Mouse (Mus musculus) right cerebral cortex, adult 18-20 months (tissue): ENCODE results near the gene Neu2.

Experiments used
- DNase-seq: peaks from one replicate; pipeline ENCODE4 v3.0.0; 2022; ENCODE audit warnings: mixed read lengths

Gene Neu2

GRCm38 (mm10) chr1:87620693-87621092 is 111.0 kb downstream of the Neu2 start:
- DNase-seq: no peak

GRCm38 (mm10) chr1:87621146-87621857 is 111.6 kb downstream of the Neu2 start:
- no peak for DNase-seq

DNA sequence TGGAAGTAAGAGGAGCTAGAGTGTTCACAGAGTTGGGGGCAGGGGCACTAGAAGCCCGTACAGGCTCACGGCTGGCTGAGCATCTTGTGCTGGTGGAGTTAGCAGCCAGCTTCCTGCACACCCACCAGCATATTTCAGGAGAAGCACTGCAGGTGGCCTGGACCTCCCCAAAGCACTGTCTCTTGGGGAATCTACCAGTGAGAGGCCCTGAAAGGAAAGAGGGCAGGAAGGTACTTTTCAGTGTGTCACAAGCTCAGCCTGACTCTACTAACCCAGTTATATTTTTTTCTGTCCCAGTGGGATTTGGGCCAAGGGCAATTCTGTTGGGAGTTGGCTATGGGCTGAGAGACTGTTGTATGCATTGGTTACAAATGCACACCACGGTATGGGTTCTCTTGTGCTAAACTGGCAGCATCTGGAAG is 112.2 kb downstream of the Neu2 start:
- peak; percentile 60 for DNase-seq

DNA sequence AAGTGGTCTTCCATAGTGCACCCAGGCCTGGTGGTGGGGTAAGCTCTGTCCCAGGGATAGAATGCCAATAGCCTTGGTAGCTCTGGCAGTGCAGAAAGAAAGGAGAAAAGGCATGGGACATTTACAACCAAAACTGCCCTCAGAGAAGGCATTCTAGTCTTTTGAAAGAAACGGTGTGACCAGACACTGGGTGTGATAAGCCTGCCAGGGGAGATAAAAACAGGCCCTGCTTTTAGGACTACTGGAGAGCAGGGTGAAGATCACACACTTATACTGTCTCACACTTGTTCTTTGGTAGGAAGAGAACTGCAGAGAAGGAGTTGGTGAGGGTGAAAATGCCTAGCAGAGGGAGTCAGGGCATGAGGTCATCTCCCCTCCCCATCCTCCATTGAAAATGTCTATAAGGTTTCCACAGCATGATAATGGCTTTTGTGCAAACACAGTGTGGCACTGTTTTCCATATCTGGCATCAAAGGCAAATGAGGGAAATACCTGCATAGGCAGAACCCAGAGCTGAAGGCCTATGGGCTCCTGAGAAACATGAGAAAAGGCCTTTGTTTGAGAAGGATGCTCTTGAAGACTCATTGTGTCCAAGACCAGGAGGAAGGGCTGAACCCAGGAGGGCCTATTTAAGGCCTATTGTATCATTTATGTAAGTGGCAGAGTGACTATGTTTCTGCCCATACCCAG is 114.4 kb downstream of the Neu2 start:
- DNase-seq: no peak

GRCm38 (mm10) chr1:87624826-87625225 is 115.1 kb downstream of the Neu2 start:
- DNase-seq: no peak

GRCm38 (mm10) chr1:87625254-87626025 is 115.8 kb downstream of the Neu2 start:
- no peak for DNase-seq

DNA sequence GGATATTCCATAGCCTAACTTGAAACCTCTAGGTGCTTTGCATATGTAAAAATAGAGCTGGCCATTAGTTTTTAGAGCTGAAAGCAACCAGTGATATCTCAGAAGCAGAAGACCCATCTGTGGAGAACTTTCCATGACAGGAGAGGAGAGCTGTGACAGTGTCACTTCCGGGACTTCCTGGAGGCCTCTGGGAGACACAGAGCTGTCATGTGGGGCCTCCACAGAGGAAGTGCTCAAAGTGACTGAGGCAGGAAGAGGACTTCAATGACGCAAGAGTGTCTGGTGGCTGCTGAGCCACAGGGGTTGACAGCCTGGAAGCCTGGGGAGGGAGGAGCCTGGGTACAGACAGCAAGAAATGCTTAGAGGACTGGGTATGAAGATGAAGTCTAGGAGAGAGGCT is 116.7 kb downstream of the Neu2 start:
- no peak for DNase-seq

- no peak for DNase-seq
Measured at GRCm38 (mm10) chr1:87628085-87628484, 118.4 kb downstream of the Neu2 start.

DNA sequence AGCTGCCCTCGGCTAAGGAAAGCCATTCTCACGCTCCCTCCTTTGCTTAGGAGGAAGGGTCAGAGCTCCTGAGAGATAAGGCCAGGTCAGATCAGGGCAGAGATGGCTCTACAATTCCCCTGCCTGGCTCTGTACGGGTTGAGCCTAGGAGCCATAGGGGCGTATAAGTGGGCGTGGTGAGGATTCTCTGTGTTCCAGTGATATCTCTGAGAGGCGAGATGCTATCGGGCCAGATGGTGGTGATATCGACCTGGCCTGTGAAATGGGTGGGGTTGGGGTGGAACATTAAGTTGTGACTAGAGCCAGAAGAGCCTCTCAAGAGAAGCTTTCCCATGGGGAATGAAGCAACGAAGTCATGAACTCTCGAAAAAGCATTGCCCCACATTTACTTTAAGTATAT is 121.9 kb downstream of the Neu2 start:
- no peak for DNase-seq

DNA sequence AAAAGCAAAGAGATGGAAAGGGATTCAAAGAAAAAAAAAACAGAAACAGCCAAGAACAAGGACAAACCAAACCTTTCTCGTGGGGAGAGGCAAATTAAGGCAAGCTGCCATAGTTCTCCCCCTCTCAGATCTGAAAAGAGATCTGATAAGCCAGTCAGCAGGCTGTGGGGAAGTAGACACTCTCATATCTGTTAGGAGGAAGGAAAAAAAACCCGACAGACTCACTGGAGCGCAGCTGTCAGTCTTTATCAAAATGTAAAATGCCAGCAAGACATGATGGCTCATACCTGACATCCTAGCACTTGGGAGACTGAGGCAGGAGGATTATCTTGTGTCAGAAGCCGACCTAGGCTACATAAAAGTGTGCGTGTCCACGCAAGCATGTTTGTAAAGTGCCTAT is 122.5 kb downstream of the Neu2 start:
- no peak for DNase-seq

DNA sequence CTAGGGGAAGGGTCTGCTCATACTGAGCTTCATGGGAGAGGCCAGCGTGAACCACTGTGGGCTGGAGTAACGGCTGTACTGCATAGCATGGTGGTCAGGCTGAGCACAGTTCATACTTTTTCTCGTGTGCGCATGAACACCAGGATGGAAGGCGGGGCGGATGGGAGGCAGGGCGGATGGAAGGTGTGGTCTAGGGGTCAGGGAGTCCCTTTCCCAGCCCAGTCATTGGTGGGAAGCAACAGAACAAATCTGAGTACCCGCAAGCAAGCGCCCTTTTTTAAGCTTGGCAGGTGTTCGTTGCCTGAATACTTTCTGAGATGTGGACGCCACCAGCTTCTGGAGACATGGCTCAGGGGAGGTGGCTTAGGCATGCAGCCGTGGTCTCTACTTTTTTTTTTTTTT is 127.0 kb downstream of the Neu2 start:
- DNase-seq: no peak

DNA sequence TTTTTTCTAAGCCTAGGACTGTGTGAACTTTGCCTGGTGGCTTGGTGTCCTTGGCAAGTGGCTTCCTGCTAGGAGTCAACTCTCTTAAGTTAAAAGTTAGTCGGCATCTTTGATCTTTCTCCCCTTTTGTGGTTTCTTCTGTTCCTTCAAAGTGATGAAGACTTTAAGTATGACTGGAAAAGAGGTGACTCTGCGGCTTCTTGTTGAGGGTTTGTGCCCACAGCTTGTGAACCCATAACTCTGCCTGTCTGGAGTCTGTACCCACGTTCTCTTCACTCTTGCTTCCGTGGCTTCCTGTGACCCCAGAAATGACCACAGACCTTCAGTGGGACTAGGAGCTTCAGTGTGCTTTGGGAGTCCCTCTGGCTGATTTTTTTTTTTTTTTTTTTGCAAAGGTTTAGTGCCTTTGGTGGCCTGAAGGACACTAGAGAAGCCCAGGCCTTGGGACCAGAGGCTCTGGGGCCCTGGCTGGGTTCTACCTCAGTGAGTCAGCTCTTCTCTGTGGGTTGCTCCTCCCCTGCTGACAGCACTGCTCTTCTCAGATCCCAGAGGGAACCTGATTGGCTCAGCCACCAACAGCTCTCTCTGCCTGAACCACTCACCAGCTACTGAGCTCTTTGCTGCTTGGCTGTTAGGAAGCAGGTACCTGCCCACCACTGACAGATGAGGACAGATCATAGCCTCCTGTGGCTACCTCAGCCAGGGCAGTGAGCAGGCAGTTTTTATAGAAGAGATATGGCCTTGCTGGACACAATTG is 127.6 kb downstream of the Neu2 start:
- DNase-seq: no peak

GRCm38 (mm10) chr1:87637878-87638600 is 128.3 kb downstream of the Neu2 start:
- DNase-seq: no peak

GRCm38 (mm10) chr1:87639724-87640123 is 130.0 kb downstream of the Neu2 start:
- DNase-seq: no peak

GRCm38 (mm10) chr1:87640165-87640661 is 130.5 kb downstream of the Neu2 start:
- DNase-seq: peak; percentile 13

DNA sequence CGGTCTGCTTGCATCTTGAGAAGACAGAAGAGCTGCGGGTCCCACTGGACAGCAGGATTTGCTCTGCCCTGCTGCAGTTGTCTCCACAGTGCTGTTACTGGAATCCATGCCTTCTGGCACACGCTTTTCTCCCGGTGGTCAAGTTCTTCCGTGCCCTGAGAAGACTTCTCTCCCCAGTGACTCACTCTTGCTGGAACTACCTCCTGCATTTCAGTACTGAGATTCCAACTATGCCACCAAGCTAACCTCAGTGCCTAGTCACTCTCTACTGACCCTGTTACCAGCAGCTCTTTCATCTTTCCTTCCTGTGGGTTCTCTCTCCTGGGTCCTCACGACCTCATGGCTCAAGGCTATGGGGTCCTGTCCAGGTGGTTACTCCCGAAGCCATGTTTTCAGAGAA is 133.3 kb downstream of the Neu2 start:
- DNase-seq: no peak

- no peak for DNase-seq
Measured at GRCm38 (mm10) chr1:87645041-87645440, 135.4 kb downstream of the Neu2 start.

- no peak for DNase-seq
Measured at GRCm38 (mm10) chr1:87645748-87646147, 136.1 kb downstream of the Neu2 start.
